Mouse (Mus musculus) telencephalon, adult 2 months (tissue): ENCODE measurements at regions not wholly inside any gene's neighbourhood (a gene's known extent, or its start where the extent isn't known, plus 50 kb on each side); places are given as distances from the start of the nearest gene placed in this dataset.

Experiments
- DNase-seq: peaks from one replicate; pipeline ENCODE4 v3.0.0-alpha.2; 2011; ENCODE audit warnings: low read depth, low spot score

- no peak for DNase-seq
These were observed 212.0 kb upstream of the Usp24 start for GRCm38 (mm10) chr4:106103750-106104635.

- DNase-seq, result no peak
These were observed 203.0 kb upstream of the Usp24 start for GRCm38 (mm10) chr4:106112981-106113380.

- no peak for DNase-seq
These were observed 202.3 kb upstream of the Usp24 start for GRCm38 (mm10) chr4:106113747-106114146.

GRCm38 (mm10) chr4:106116611-106117010 lies 199.4 kb upstream of the Usp24 start:
- no peak for DNase-seq

DNA sequence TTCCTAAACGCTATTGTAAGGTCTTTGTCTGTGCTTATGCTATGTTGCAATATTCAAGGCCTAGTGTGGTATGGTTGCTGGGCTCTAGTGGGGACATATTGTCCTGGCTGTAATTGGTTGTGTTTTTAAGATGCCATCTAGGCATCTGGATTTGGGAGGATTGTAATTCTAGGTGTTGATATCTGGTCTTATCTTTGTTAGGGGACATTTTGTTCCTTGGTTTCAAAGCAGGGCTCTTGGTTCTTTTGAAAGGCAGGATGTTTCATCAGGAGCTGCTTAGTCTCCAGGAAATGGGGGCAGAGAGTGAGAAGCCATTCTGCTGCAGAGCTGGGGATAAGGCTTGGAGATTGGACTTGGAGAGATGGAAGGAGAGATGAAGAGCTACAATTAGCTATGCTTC lies 194.7 kb upstream of the Usp24 start:
- DNase-seq, result no peak

GRCm38 (mm10) chr4:106123038-106123654 lies 192.9 kb upstream of the Usp24 start:
- no peak for DNase-seq

- no peak for DNase-seq
These were observed 188.8 kb upstream of the Usp24 start for GRCm38 (mm10) chr4:106127199-106127598.

DNA sequence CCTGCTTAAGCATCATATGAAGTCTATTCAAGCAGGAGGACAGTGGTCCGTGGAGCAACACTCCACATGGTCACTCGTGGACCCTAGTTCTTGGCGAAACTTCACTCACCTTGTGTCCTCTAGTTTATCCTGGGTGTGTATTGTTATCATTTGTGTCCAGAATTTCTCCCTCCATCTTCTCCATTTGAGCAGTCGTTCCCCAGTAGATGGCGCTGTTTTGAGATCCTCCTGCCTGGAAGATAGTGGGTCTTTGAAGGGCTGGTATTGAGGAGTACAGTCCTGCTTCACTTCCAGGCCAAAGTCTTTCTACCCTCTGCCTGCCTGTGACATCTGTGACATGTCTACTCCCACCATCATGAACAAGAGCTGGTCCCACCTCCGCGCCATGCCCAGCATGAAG lies 188.4 kb upstream of the Usp24 start:
- no peak for DNase-seq

- DNase-seq, result no peak
These were observed 186.7 kb upstream of the Usp24 start for GRCm38 (mm10) chr4:106129327-106129726.

DNA sequence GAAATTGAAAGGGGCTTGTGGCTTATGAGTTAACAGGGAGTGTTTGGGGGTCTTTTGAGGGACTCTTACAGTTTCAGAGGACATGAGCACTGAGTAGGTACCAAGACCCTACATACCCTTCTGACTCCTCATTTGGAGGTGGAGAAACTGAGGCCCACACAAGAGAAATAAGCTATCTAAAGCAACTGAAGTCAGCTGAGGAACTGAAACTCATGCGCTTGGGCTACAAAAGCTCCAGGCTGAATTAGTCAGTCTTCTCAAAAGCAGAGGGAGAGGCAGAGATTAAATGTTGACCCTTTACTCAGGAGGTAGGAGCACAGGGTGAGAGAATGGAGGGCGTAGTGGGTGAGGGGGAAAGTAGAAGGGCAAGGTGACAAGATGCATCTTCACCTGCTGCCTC lies 186.2 kb upstream of the Usp24 start:
- no peak for DNase-seq

GRCm38 (mm10) chr4:106133746-106134730 lies 182.0 kb upstream of the Usp24 start:
- DNase-seq, result no peak

GRCm38 (mm10) chr4:106142741-106143140 lies 173.3 kb upstream of the Usp24 start:
- no peak for DNase-seq

DNA sequence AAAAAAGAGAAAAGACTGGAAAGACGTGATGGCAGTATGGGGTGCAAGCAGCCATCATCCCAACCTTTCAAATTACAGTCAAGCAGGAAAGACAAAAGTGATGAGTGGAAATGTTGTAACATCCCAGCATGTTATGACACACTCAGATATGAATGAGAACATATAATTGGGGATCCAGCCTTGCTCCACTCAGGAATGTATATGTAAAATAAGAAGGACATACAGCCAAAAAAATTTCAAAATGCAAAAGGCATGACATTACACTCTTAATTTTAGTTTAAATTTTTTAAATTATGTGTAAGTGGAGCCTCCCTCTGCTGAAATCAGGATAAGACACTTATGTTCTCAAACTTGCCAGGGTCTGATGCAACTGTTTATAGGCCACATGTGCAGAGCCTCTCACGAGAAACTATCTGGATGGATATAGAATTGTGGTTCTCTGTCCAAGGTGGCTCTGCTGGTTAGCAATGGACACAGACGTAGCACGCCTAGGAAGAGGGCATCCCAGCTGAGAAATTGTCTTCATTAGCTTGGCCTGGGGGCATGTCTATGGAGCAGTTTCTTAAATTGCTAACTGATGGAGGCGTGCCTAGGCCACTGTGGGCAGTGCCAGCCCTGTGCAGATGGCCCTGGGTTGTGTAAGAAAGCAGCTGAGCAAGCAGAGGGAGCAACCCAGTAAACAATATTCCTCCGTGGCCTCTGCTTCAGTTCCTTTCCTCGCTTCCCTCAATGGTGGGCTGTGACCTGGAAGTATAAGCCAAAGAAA lies 171.5 kb upstream of the Usp24 start:
- no peak for DNase-seq

DNA sequence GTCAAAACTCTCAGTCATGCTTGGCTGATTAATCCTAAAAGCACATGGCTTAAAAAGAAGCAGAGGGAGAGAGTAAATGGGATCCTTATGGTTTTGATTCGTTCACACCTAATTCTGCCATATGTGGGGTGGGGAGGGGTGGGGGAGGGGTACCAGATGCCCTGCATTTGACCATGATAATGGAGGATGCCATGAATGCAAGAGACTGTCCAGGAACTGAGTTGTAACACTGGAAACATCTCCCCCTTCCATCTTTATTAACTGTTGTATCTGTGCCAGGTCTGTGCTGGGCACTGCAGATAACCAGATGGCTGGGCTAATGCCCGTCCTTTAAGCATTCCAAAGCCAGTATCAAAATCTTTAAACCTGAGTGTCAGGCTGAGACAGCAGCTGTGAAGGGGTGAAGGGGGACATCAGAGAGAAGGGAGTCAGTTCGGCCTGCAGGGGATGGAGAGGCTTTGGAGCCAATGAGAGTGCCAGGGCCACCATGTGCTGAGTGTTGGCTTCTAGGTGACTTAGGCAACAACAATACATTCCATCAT lies 169.0 kb upstream of the Usp24 start:
- no peak for DNase-seq

DNA sequence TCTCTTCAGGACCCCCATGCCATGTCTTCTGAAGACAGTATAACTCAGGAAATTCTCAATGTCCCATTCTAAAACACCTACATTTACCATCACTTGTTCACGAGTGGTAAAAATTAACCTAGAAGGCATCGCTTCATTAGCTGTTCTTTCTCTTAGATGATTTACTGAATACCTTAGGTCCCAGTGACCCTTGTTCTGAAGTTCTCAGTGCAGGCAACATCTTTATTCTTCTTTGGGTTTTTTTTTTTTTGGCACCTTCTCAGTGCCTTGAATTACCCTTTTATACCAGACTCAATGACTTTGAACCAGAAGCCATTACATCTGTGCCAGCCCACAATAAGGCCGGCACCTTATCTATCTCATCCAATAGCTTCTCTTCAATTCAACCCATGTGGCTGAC lies 167.1 kb upstream of the Usp24 start:
- DNase-seq, result no peak

- DNase-seq, result no peak
These were observed 166.5 kb upstream of the Usp24 start for GRCm38 (mm10) chr4:106149471-106150048.

DNA sequence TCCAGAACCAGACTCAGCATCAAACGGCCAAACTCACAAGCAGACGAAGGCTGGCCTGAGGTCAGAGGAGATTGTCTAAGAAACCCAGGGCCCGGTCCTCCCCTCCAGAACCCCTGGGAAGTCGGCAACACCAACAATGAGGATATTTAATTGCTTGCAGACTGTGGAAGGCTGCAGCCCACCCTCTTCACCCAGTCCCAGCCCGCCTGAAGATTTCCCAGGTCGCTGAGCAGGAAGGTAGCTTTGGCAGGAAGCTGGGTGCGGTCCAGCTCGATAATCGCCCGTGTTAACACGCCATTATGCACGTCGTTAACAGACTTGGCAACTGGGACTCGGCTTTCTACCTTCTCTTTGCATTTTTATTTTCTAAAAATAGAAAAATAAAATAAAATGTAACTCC lies 165.2 kb upstream of the Usp24 start:
- no peak for DNase-seq

DNA sequence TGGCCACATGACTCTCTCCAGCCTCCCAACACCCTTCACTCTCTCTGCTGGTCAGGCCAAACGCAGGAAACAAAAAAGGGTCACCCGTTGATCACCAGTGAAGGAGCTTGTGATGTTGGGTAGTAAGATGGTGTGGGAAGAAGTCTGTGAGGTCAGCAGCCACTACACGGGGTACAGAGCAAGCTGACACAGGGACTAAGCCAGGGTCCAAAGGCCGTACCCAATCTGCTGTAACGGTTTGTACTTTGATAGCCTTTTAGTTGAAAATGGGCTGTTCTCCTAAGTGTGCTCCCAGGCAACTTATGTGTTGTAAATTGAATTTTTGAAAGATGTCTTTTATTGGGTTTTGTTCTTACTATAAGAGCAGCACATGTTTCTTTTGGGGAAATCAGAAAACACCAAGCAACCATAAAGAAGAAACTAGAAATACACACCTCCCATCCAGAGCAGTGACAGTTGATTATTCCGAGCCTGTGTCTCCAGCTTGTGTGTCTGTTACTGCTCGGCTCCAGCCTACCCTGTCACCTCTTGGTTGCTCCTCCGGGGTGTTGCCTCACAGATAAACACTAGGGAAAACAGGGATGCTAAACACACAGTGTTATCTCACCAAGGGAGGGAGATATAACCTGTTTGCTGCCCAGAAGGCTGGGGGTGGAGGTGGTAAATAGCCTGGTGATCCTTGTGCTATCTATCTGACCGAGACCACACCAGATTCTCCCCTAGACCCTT lies 158.4 kb upstream of the Usp24 start:
- DNase-seq, result no peak

- DNase-seq, result no peak
These were observed 154.4 kb upstream of the Usp24 start for GRCm38 (mm10) chr4:106161592-106161991.

GRCm38 (mm10) chr4:106162551-106162950 lies 153.5 kb upstream of the Usp24 start:
- no peak for DNase-seq
